Mouse (Mus musculus): Measurements from ENCODE around the gene Spata9. TPM values are rescaled to one million over a fixed set of nuclear protein-coding genes. Genes with fewer than 3 reads are reported as not detected.

The Spata9 gene
- polyA plus RNA-seq, 1 experiment = 0.12 TPM

DNA sequence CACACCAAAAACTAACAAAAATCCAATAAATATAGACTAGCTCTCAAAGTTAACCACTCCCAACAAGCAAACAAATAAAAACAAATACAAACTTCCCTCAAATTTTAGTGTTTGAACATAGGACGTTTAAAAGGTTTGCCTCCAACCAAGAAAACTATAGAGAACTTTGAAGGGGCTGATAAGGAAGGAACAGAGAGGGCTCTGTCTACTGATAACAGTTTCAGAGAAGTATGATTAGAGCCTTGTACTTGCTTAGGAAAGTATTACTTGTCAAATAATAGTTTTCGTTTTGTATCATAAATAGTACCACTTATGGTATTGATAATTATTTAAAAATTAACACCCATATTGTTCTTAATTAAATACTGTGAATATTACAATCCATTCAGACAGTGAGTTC lies 47.6 kb downstream of the Spata9 start:
- H3ac ChIP-seq (ENCODE audit: control insufficient read depth, insufficient read length) = no peak overlapping the region
- TF ChIP-seq MYOD1 (IDR thresholded peaks at IDR 0.05; ENCODE audit: control insufficient read depth in 1 of 3, insufficient read length in 2 of 3, low read depth in 2 of 3) (no peak), MYOG (IDR thresholded peaks at IDR 0.05; ENCODE audit: control insufficient read depth in 1 of 3, insufficient read depth in 1 of 3, insufficient read length in 2 of 3, low read depth in 2 of 3) (no peak), CEBPB (IDR thresholded peaks at IDR 0.05; ENCODE audit: insufficient read depth, poor library complexity, severe bottlenecking) (no peak), POLR2A (IDR thresholded peaks at IDR 0.05; ENCODE audit: insufficient read length, low read depth) (no peak), MAX (IDR thresholded peaks at IDR 0.05; ENCODE audit: low read depth) (no peak), E2F4 (IDR thresholded peaks at IDR 0.05; ENCODE audit: insufficient read depth) (no peak), POLR2AphosphoS2 (IDR thresholded peaks at IDR 0.05; ENCODE audit: insufficient read length, low read depth) (no peak), SRF (IDR thresholded peaks at IDR 0.05; ENCODE audit: control insufficient read depth, insufficient read length, low read depth) (no peak), REST (IDR thresholded peaks at IDR 0.05; ENCODE audit: insufficient read depth, insufficient read length) (no peak), TCF3 (IDR thresholded peaks at IDR 0.05; ENCODE audit: insufficient read length, low read depth) (no peak), USF1 (IDR thresholded peaks at IDR 0.05; ENCODE audit: low read depth) (no peak), TCF12 (IDR thresholded peaks at IDR 0.05; ENCODE audit: insufficient read depth, poor library complexity, severe bottlenecking) (no peak)
- no peaks in the 10 kb centered on the region for H3K27me3 ChIP-seq (ENCODE audit: control insufficient read depth, insufficient read depth, insufficient read length)
- no peak overlapping the region for H3K4me2 ChIP-seq (ENCODE audit: low read depth)
- no peak overlapping the region for H3K4me3 ChIP-seq
- H3K36me3 ChIP-seq (ENCODE audit: control insufficient read depth, insufficient read depth) = no peaks in the 10 kb centered on the region
- H3K79me2 ChIP-seq (ENCODE audit: control insufficient read depth, insufficient read depth) = peaks cover 6% of the 10 kb centered on the region

DNA sequence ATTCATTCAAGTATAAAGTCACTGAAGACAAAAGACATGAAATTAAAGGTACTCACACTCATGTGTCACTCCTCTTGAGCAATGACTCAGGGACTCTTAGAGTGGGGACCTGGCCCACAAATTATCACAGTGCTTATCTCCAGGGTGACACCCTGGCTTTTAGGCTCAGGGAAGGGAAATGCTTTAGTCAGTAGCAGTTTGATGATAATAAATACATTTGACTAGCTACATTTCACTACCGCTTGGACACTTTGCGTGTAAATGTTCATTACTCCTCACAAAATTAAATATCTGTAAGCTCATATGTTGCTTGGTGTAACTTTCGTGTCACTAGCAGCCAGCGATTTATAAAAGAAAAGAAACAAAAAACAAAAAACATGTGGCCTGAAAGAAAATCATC lies 50.5 kb downstream of the Spata9 start:
- Histone ChIP-seq H3K36me3 (ENCODE audit: control insufficient read depth, insufficient read depth) (no peaks in the 10 kb centered on the region), H3K4me3 (peak overlapping the region; percentile 68), H3K79me2 (ENCODE audit: control insufficient read depth, insufficient read depth) (peaks cover 6% of the 10 kb centered on the region), H3K27me3 (ENCODE audit: control insufficient read depth, insufficient read depth, insufficient read length) (no peaks in the 10 kb centered on the region), H3ac (ENCODE audit: control insufficient read depth, insufficient read length) (peak overlapping the region; percentile 48), H3K4me2 (ENCODE audit: low read depth) (peak overlapping the region; percentile 67)
- TF ChIP-seq USF1 (IDR thresholded peaks at IDR 0.05; ENCODE audit: low read depth) = no peak
- no peak for TF ChIP-seq SRF (IDR thresholded peaks at IDR 0.05; ENCODE audit: control insufficient read depth, insufficient read length, low read depth)
- TF ChIP-seq MYOG (IDR thresholded peaks at IDR 0.05; ENCODE audit: control insufficient read depth in 1 of 3, insufficient read depth in 1 of 3, insufficient read length in 2 of 3, low read depth in 2 of 3) = no peak
- no peak for TF ChIP-seq POLR2AphosphoS2 (IDR thresholded peaks at IDR 0.05; ENCODE audit: insufficient read length, low read depth)
- no peak for TF ChIP-seq REST (IDR thresholded peaks at IDR 0.05; ENCODE audit: insufficient read depth, insufficient read length)
- TF ChIP-seq MAX (IDR thresholded peaks at IDR 0.05; ENCODE audit: low read depth) = no peak
- no peak for TF ChIP-seq TCF3 (IDR thresholded peaks at IDR 0.05; ENCODE audit: insufficient read length, low read depth)
- TF ChIP-seq TCF12 (IDR thresholded peaks at IDR 0.05; ENCODE audit: insufficient read depth, poor library complexity, severe bottlenecking) = no peak

DNA sequence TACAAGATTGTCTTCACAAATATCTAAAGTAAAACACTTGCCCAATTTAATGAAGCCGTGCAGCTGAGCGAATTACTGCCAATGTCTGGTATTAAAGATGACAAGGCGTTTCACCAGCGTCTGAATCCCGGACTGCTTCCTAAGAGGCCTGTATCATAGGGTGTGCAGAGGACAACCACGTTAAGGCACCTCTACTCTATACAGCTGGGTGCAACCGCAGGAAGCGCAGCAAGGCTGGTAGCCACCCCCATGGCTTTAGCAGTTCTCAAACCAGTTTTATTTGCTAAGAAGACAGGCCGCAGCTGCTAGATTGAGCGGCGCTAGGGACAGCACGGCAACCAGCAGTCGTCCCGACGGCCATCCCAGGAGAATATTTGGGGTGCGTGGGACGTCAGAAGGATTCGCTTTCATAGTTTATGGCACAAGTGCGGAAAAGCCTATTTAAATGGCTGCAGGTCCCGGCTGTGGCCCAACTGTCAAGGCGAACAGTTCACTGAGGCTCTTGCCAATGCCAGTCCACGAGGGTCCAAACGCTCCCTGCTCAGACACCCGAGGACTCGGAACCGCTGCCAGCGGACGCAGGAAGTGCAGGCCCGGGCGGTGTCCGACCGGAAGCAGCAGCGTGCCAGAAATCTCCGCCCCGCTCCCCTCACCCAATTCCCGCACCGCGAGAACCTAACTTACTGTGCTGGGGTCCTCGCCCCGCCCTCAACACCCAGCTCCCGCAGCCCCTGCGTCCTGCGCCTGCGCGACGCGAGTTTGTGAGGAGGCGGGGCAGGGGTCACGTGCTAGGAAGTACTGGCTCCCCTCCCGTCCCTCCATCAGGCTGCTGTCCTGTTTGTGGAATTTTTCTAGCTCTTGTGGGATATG lies 51.3 kb downstream of the Spata9 start, which contains the start of gene Rfesd:
TSS of gene Rfesd (minus strand) at position 746 of the 870 bp plus-strand sequence.
- TF ChIP-seq MAX (IDR thresholded peaks at IDR 0.05; ENCODE audit: low read depth) (no peak), CEBPB (IDR thresholded peaks at IDR 0.05; ENCODE audit: insufficient read depth, poor library complexity, severe bottlenecking) (no peak), E2F4 (IDR thresholded peaks at IDR 0.05; ENCODE audit: insufficient read depth) (no peak), POLR2AphosphoS2 (IDR thresholded peaks at IDR 0.05; ENCODE audit: insufficient read length, low read depth) (peak; percentile 86), USF1 (IDR thresholded peaks at IDR 0.05; ENCODE audit: low read depth) (peak; percentile 90), POLR2A (IDR thresholded peaks at IDR 0.05; ENCODE audit: insufficient read length, low read depth) (peak; percentile 70)
- H3K79me2 ChIP-seq (ENCODE audit: control insufficient read depth, insufficient read depth) = peaks cover 6% of the 10 kb centered on the region
- H3K4me2 ChIP-seq (ENCODE audit: low read depth) = peak within 1 kb of the TSS; percentile 67
- no peaks in the 10 kb centered on the region for H3K36me3 ChIP-seq (ENCODE audit: control insufficient read depth, insufficient read depth)
- peak within 1 kb of the TSS; percentile 48 for H3ac ChIP-seq (ENCODE audit: control insufficient read depth, insufficient read length)
- peak within 1 kb of the TSS; percentile 68 for H3K4me3 ChIP-seq
- no peaks in the 10 kb centered on the region for H3K27me3 ChIP-seq (ENCODE audit: control insufficient read depth, insufficient read depth, insufficient read length)

DNA sequence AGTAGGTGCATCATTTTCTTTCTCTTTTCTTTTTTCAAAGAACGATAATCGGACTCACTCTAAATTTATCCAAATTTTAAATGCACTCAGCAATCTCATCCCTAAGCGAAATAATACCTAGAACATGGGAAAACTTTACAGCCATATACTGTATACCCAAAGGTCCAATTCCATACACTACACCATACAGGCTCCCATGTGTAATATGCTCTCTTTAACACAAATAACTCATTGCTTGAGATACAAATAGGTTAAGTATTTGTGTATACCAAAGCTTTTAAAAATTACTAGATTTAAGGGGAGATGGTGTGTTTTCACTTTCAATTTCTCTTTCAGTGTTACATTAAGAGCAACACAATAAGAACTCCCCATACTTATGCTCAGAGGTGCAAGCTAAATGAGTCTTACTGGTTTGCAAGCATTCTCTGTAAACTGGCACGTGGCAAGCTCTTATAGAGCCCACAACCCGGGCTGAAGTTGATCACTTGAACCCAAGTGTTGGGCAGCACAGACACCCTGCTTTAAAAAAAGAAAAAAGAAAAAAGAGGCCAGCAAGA lies 52.0 kb downstream of the Spata9 start:
- Histone ChIP-seq H3K79me2 (ENCODE audit: control insufficient read depth, insufficient read depth) (peaks cover 6% of the 10 kb centered on the region), H3K36me3 (ENCODE audit: control insufficient read depth, insufficient read depth) (no peaks in the 10 kb centered on the region), H3K4me2 (ENCODE audit: low read depth) (peak overlapping the region; percentile 37), H3K4me3 (peak overlapping the region; percentile 68), H3K27me3 (ENCODE audit: control insufficient read depth, insufficient read depth, insufficient read length) (no peaks in the 10 kb centered on the region), H3ac (ENCODE audit: control insufficient read depth, insufficient read length) (peak overlapping the region; percentile 48)
- TF ChIP-seq TCF12 (IDR thresholded peaks at IDR 0.05; ENCODE audit: insufficient read depth, poor library complexity, severe bottlenecking) (no peak), TCF3 (IDR thresholded peaks at IDR 0.05; ENCODE audit: insufficient read length, low read depth) (no peak), E2F4 (IDR thresholded peaks at IDR 0.05; ENCODE audit: insufficient read depth) (no peak), MYOD1 (IDR thresholded peaks at IDR 0.05; ENCODE audit: control insufficient read depth in 1 of 3, insufficient read length in 2 of 3, low read depth in 2 of 3) (no peak), MYOG (IDR thresholded peaks at IDR 0.05; ENCODE audit: control insufficient read depth in 1 of 3, insufficient read depth in 1 of 3, insufficient read length in 2 of 3, low read depth in 2 of 3) (no peak), SRF (IDR thresholded peaks at IDR 0.05; ENCODE audit: control insufficient read depth, insufficient read length, low read depth) (no peak), POLR2A (IDR thresholded peaks at IDR 0.05; ENCODE audit: insufficient read length, low read depth) (no peak)

Data from myocyte (in vitro differentiated cells).